Mouse (Mus musculus): ENCODE measurements at regions not wholly inside any gene's neighbourhood (a gene's known extent, or its start where the extent isn't known, plus 50 kb on each side); places are given as distances from the start of the nearest gene placed in this dataset.
A peak's percentile ranks its signal among the peaks of the same experiment; 100 is the strongest.

GRCm38 (mm10) chr5:74792301-74792700 is 89.6 kb upstream of the Lnx1 start:
- no peak for TF ChIP-seq POLR2A (IDR thresholded peaks at IDR 0.05; ENCODE audit: extremely low read depth, insufficient read depth, low read length)
- TF ChIP-seq CTCF (IDR thresholded peaks at IDR 0.05; ENCODE audit: low read depth, low read length): peak; percentile 59

Data from liver, adult 2 months (tissue).